Mouse (Mus musculus) embryo, embryonic 10 days (tissue): ENCODE data around the gene Cyb5r1.

Experiments used
- DNase-seq: peaks from one replicate; pipeline ENCODE4 v3.0.0-alpha.2; 2015; ENCODE audit warnings: low spot score

Gene Cyb5r1

DNA sequence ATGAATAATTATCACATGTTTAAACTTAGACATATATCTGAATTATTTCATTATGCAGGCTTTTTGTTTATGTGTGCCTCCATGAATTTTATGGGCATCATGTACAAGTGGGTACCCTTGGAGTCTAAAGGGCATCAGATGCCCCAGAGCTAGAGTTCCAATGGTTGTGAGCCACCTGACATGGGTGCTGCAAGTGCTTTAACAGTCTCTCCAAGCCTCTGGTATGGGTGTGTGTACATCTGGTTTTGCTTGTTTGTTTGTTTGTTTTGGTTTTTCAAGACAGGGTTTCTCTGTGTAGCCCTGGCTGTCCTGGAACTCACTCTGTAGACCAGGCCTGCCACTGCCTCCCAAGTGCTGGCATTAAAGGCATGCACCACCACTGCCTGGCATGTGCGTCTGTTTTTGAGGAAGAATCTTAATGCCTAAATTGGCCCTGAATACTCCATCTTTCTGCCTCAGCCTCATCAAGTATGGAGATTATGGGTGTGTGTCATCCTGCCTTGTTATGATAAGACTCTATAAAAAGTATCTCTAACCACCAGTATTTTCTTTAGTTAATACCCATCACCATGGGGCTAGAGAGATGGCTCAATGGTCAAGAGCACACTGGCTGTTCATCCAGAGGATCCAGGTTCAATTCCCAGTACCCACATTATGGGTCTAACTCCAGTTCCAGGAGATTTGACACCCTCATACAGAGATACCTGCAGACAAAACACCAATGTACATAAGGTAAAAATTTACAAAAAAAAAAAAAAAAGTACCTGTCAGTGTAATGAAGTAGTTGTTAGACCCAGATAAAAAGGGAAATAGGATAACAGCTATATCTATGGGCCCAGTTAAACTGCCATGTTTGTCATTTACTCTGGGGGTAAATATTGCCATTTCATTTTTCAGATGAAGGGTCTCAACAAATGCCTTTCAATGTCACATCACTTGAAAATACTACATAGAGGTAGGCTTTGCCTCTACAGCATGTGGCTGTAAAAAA lies 55.2 kb downstream of the Cyb5r1 start:
- no peak for DNase-seq
